Mouse (Mus musculus): Measurements from ENCODE around the gene Aarsd1. TPM values are rescaled to one million over a fixed set of nuclear protein-coding genes. Genes with fewer than 3 reads are reported as not detected.
"Not testable (repeated sequence)": the region's sequence is repeated elsewhere in the genome, so short reads cannot be mapped to it uniquely, and the experiment has no call there.

Gene Aarsd1
- polyA plus RNA-seq, 1 experiment = not detected

DNA sequence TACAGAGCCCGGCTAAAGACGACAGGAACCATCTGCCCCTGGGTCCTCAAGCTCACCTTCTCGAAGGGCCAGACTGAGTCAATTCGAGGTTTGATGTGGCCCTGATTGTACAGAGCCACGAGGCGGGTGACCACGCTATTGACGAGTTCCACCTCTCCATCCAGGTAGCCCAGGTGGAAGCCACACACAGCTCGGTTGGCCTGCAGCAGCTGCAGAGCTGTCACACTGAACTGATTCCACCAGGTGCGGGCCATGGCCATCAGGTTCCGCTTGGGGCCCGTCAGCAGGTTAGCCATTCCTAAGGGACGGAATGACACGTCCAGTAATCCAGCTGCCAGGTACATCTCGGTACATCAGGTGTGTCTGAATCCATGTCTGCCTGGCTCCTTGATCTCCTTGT lies 42.9 kb upstream of the Aarsd1 start:
- H3K4me1 ChIP-seq (ENCODE audit: control insufficient read depth, insufficient read depth, low read length) = peaks cover 26% of the 10 kb centered on the region
- H3K27ac ChIP-seq (ENCODE audit: insufficient read depth, low read depth, low read length) = no peak overlapping the region
- H3K4me3 ChIP-seq (ENCODE audit: insufficient read depth, low read depth, low read length) = no peak overlapping the region
- no peak for TF ChIP-seq CTCF (IDR thresholded peaks at IDR 0.05; ENCODE audit: insufficient read depth, low read depth, low read length)
- no peak for TF ChIP-seq POLR2A (IDR thresholded peaks at IDR 0.05; ENCODE audit: insufficient read depth, low read depth, low read length)
- WGBS = 92% methylated on average over 15 of the region's 15 CpGs

DNA sequence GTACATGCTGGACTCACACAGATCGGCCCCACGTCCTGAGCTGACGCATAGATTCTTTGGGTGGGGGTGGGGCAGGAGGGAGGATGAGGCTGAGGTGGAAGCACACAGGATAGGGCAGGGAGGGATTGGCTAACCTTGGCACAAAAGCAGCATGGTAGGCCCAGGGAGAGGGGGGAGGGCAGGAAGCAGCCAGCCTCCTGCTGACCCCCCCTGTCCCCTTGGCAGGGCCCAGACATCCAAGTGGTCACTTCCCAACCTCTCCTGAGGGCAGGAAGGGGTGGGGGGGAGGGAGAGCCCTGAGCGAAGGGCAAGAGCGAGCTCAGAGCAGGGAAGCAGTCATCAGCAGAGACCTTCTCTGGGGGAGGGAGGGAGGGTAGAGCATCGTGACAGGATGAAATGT lies 42.3 kb upstream of the Aarsd1 start:
- TF ChIP-seq CTCF (IDR thresholded peaks at IDR 0.05; ENCODE audit: insufficient read depth, low read depth, low read length) (no peak), POLR2A (IDR thresholded peaks at IDR 0.05; ENCODE audit: insufficient read depth, low read depth, low read length) (no peak)
- H3K4me3 ChIP-seq (ENCODE audit: insufficient read depth, low read depth, low read length) = no peak overlapping the region

DNA sequence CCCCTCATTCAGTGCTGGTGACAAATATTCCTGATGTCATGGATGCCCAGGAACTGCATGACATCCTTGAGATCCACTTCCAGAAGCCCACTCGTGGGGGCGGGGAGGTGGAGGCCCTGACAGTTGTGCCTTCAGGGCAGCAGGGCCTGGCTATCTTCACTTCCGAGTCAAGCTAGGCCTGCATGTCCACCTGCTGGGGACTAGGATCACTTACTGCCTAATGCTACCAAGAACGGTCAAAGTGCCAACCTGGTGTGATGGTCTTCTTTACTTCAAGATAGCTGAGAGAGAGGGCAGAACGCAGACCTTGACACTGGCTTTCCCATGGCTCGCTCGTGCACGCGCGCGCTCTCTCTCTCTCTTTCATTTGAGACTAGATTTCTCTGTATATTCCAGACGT lies 40.8 kb upstream of the Aarsd1 start:
- Histone ChIP-seq H3K27ac (ENCODE audit: insufficient read depth, low read depth, low read length) (no peak overlapping the region), H3K4me3 (ENCODE audit: insufficient read depth, low read depth, low read length) (no peak overlapping the region), H3K4me1 (ENCODE audit: control insufficient read depth, insufficient read depth, low read length) (peaks cover 14% of the 10 kb centered on the region)
- TF ChIP-seq POLR2A (IDR thresholded peaks at IDR 0.05; ENCODE audit: insufficient read depth, low read depth, low read length) (no peak), CTCF (IDR thresholded peaks at IDR 0.05; ENCODE audit: insufficient read depth, low read depth, low read length) (no peak)
- WGBS = 87% methylated on average over 12 of the region's 12 CpGs

More for the DNA sequence above, 42.3 kb upstream of the Aarsd1 start:
- Histone ChIP-seq H3K27ac (ENCODE audit: insufficient read depth, low read depth, low read length) (no peak overlapping the region), H3K4me1 (ENCODE audit: control insufficient read depth, insufficient read depth, low read length) (peaks cover 21% of the 10 kb centered on the region)
- 47% methylated on average over 6 of the region's 6 CpGs for WGBS

DNA sequence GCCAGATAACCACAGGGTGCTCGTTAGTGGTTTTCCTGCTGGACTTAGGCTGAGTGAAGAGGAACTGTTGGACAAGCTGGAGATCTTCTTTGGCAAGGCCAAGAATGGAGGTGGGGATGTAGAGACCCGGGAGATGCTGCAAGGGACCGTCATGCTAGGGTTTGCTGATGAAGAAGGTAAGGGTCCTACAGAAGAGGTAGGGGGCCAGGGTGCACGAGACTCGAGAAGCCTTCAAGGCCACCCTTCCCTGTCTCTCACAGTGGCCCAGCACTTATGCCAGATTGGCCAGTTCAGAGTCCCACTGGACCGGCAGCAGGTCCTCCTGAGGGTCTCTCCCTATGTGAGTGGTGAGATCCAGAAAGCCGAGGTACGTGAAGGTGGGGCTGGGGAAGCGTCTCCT lies 40.2 kb upstream of the Aarsd1 start:
- no peak overlapping the region for H3K27ac ChIP-seq (ENCODE audit: insufficient read depth, low read depth, low read length)
- peaks cover 9% of the 10 kb centered on the region; the same call in 1 of the 2 replicates for H3K4me1 ChIP-seq (ENCODE audit: control insufficient read depth, insufficient read depth, low read length)
- H3K4me3 ChIP-seq (ENCODE audit: insufficient read depth, low read depth, low read length) = no peak overlapping the region
- 90% methylated on average over 9 of the region's 9 CpGs for WGBS
- no peak for TF ChIP-seq CTCF (IDR thresholded peaks at IDR 0.05; ENCODE audit: insufficient read depth, low read depth, low read length)

DNA sequence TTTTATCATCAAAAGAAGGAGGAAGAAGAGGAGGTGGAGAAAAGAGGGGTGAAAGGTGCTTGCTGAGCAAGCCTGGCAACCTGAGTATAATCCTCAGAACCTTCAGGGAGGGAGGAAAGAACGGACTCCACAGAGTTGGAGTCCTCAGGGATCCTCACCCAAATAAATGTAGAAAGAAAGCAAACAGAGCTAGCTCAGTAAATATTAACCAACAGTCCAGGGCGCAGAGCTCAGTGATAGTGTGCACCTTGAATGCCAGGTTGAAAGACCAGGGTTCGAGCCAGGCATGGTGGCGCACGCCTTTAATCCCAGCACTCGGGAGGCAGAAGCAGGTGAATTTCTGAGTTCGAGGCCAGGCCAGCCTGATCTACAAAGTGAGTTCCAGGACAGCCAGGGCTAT lies 38.2 kb upstream of the Aarsd1 start:
- H3K4me1 ChIP-seq (ENCODE audit: control insufficient read depth, insufficient read depth, low read length) = 0 out of 2 replicates have a peak, but pooled peaks cover 3% of the 10 kb centered on the region
- 94% methylated on average over 7 of the region's 7 CpGs for WGBS
- H3K27ac ChIP-seq (ENCODE audit: insufficient read depth, low read depth, low read length) = no peak overlapping the region
- TF ChIP-seq POLR2A (IDR thresholded peaks at IDR 0.05; ENCODE audit: insufficient read depth, low read depth, low read length) (no peak), CTCF (IDR thresholded peaks at IDR 0.05; ENCODE audit: insufficient read depth, low read depth, low read length) (no peak)
- H3K4me3 ChIP-seq (ENCODE audit: insufficient read depth, low read depth, low read length) = no peak overlapping the region

DNA sequence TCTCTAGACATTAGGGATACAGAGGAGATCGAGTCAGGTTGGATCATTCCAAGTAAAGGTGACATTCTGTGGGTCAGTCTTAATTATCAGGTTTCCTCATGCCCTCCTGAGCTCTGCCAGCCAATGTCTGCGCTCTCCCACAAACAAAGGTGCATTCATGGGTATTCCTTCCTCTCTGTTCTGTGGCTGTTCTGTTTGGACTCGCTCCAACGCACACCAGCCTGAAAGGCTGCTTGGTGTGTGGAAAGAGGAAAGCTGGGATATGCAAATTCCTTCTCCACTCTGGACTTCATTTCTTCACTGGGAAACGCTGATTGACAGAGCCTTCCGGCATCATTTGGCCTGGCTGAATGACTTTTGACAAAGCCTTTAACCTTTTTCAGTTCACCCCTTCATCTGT lies 37.3 kb upstream of the Aarsd1 start:
- 0 out of 2 replicates have a peak, but pooled peaks cover 3% of the 10 kb centered on the region for H3K4me1 ChIP-seq (ENCODE audit: control insufficient read depth, insufficient read depth, low read length)
- no peak overlapping the region for H3K4me3 ChIP-seq (ENCODE audit: insufficient read depth, low read depth, low read length)
- no peak overlapping the region for H3K27ac ChIP-seq (ENCODE audit: insufficient read depth, low read depth, low read length)
- TF ChIP-seq CTCF (IDR thresholded peaks at IDR 0.05; ENCODE audit: insufficient read depth, low read depth, low read length) (no peak), POLR2A (IDR thresholded peaks at IDR 0.05; ENCODE audit: insufficient read depth, low read depth, low read length) (no peak)
- 16% methylated on average over 6 of the region's 6 CpGs for WGBS

DNA sequence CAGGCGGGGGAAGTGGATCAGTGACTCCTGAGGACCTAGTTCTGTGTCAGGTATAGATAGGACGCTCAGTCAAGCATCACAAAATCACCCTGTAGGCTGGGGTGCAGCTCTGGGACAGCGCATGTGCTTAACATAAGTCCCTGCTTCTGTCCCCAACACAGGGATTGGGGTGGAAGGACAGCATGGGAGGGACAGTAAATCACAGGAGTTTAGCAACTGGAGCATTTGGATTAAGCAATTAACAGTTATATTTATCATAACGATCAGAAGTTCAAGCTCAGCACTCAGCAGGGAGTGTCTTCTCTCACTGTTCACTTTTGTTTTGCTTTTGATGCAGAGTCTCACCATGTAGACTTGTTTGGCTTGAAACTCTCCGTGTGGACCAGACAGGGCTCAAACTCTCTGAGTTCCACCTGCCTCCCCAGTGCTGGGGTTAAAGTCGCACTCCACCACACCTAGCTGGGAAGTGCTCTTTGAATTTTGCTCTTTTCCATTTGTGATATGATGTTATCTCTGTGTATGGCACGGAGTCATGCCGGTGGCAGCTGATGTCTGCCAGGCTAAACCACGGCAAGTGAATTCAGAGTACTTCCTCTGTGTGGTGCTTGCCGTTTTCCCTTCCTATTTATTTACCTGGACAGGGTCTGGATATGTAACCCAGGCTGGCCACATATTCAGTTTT lies 34.8 kb upstream of the Aarsd1 start:
- Histone ChIP-seq H3K27ac (ENCODE audit: insufficient read depth, low read depth, low read length) (no peak overlapping the region), H3K4me1 (ENCODE audit: control insufficient read depth, insufficient read depth, low read length) (no peaks in the 10 kb centered on the region; the same call in 1 of the 2 replicates), H3K4me3 (ENCODE audit: insufficient read depth, low read depth, low read length) (no peak overlapping the region)
- 69% methylated on average over 10 of the region's 10 CpGs for WGBS
- TF ChIP-seq CTCF (IDR thresholded peaks at IDR 0.05; ENCODE audit: insufficient read depth, low read depth, low read length) = no peak
- TF ChIP-seq POLR2A (IDR thresholded peaks at IDR 0.05; ENCODE audit: insufficient read depth, low read depth, low read length) = no peak

DNA sequence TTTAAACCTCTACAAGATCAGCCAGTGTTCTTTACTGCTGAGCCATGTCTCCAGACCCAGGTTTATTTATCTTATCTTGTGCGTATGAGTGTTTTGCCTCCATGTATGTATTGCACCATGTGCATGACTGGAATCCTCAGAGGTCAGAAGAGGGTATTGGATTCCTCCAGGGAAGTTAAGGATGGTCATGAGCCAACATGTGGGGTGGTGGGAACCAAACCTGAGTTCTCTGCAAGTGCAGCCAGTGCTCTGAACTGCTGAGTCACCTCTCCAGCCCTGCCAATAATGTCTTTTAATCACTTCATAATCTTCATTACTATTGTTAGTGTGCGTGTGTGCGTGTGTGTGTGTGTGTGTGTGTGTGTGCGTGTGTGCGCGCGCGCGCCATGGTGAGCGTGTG lies 34.1 kb upstream of the Aarsd1 start:
- Histone ChIP-seq H3K27ac (ENCODE audit: insufficient read depth, low read depth, low read length) (no peak overlapping the region), H3K4me3 (ENCODE audit: insufficient read depth, low read depth, low read length) (no peak overlapping the region), H3K4me1 (ENCODE audit: control insufficient read depth, insufficient read depth, low read length) (no peaks in the 10 kb centered on the region; the same call in 1 of the 2 replicates)
- no peak for TF ChIP-seq CTCF (IDR thresholded peaks at IDR 0.05; ENCODE audit: insufficient read depth, low read depth, low read length)
- no peak for TF ChIP-seq POLR2A (IDR thresholded peaks at IDR 0.05; ENCODE audit: insufficient read depth, low read depth, low read length)
- WGBS = 93% methylated on average over 10 of the region's 10 CpGs

DNA sequence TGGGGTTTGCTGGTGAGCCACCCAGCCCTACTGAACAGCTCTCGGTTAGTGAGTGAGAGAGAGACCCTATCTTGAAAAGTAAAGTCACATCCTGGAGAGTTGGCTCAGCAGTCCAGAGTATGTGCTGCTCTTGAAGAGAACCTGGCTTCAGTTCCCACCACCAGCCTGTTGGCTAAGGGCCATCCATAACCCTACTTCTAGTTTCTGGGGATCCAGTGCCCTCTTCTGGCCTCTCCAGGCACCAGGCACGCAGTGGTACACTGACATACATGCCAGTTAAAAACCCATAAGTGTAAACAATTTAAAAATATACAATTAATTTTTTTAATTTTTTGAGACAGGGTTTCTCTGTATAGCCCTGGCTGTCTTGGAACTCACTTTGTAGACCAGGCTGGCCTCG lies 33.0 kb upstream of the Aarsd1 start:
- Histone ChIP-seq H3K4me1 (ENCODE audit: control insufficient read depth, insufficient read depth, low read length) (no peaks in the 10 kb centered on the region; the same call in 1 of the 2 replicates), H3K4me3 (ENCODE audit: insufficient read depth, low read depth, low read length) (no peak overlapping the region), H3K27ac (ENCODE audit: insufficient read depth, low read depth, low read length) (no peak overlapping the region)
- 84% methylated on average over 3 of the region's 3 CpGs for WGBS
- TF ChIP-seq CTCF (IDR thresholded peaks at IDR 0.05; ENCODE audit: insufficient read depth, low read depth, low read length) (no peak), POLR2A (IDR thresholded peaks at IDR 0.05; ENCODE audit: insufficient read depth, low read depth, low read length) (no peak)

DNA sequence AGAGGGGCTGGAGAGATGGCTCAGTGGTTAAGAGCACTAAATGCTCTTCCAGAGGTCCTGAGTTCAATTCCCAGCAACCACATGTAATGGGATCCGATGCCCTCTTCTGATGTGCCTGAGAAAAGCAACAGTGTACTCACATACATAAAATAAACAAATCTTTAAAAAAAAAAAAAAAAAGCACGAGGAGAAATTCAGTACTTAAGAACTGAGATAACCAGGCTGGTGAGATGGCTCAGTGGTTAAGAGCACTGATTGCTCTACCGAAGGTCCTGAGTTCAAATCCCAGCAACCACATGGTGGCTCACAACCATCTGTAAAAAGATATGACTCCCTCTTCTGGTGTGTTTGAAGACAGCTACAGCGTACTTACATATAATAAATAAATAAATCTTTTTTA lies 32.2 kb upstream of the Aarsd1 start:
- 85% methylated on average over 4 of the region's 4 CpGs for WGBS
- H3K4me1 ChIP-seq (ENCODE audit: control insufficient read depth, insufficient read depth, low read length); H3K4me3 ChIP-seq (ENCODE audit: insufficient read depth, low read depth, low read length); H3K27ac ChIP-seq (ENCODE audit: insufficient read depth, low read depth, low read length): not testable (repeated sequence)

All from olfactory bulb, adult 2 months (tissue).